Mouse (Mus musculus) liver, postnatal 0 days (tissue): ENCODE results near the gene Zbtb18.

Source experiments
- CTCF ChIP-seq: sonication (generic); IDR thresholded peaks from 2 replicates; pipeline ENCODE4 v1.5.1; 2016; ENCODE audit warnings: antibody characterized with exemption, low read depth
- EP300 ChIP-seq: IDR thresholded peaks from 2 replicates; pipeline ENCODE4 v1.6.1; 2016; ENCODE audit warnings: antibody characterized with exemption, low read depth, mild to moderate bottlenecking

- TF ChIP-seq EP300 (no peak), CTCF (no peak)
These were observed 42.1 kb downstream of the Zbtb18 start for GRCm38 (mm10) chr1:177484280-177484679.
